Mouse (Mus musculus) gastrocnemius, adult 8-10 months (tissue): ENCODE data around the gene Lrmda. TPM values are rescaled to one million over a fixed set of nuclear protein-coding genes. Genes with fewer than 3 reads are reported as not detected.

Source experiments
- DNase-seq, 2 experiments: peaks; one replicate each; pipeline ENCODE4 v3.0.0; 2022; ENCODE audit warnings: low spot score in 2 of 2
- total RNA-seq, 4 experiments: library from RNA; stranded (reverse); gene quantifications; 2 replicates each; pipeline ENCODE4 v1.2.4; 2022

Gene Lrmda
- total RNA-seq, 4 experiments from 2014 or later = 2.2 to 3.2 (median 2.6) TPM

- DNase-seq = no peak
Measured at GRCm38 (mm10) chr14:22837058-22837457, 817.5 kb downstream of the Lrmda start.

GRCm38 (mm10) chr14:22841136-22841535 lies 821.6 kb downstream of the Lrmda start:
- no peak for DNase-seq

GRCm38 (mm10) chr14:22844006-22844405 lies 824.5 kb downstream of the Lrmda start:
- no peak for DNase-seq

GRCm38 (mm10) chr14:22845401-22845800 lies 825.9 kb downstream of the Lrmda start:
- no peak for DNase-seq

GRCm38 (mm10) chr14:22847011-22847786 lies 827.7 kb downstream of the Lrmda start:
- peak in 1 of 2 experiments; percentile 29 for DNase-seq

GRCm38 (mm10) chr14:22849108-22849507 lies 829.6 kb downstream of the Lrmda start:
- DNase-seq = peak in 1 of 2 experiments; percentile 22

- no peak for DNase-seq
Measured at GRCm38 (mm10) chr14:22860631-22861030, 841.1 kb downstream of the Lrmda start.

- no peak for DNase-seq
Measured at GRCm38 (mm10) chr14:22864132-22864531, 844.6 kb downstream of the Lrmda start.

GRCm38 (mm10) chr14:22874584-22874983 lies 855.1 kb downstream of the Lrmda start:
- no peak for DNase-seq

GRCm38 (mm10) chr14:22887182-22887581 lies 867.7 kb downstream of the Lrmda start:
- no peak for DNase-seq

GRCm38 (mm10) chr14:22899312-22899711 lies 879.8 kb downstream of the Lrmda start:
- no peak for DNase-seq

GRCm38 (mm10) chr14:22902116-22902515 lies 882.6 kb downstream of the Lrmda start:
- DNase-seq = no peak

GRCm38 (mm10) chr14:22902914-22903313 lies 883.4 kb downstream of the Lrmda start:
- DNase-seq = no peak

GRCm38 (mm10) chr14:22905741-22906667 lies 886.5 kb downstream of the Lrmda start:
- DNase-seq = peak in 1 of 2 experiments; percentile 9

- DNase-seq = no peak
Measured at GRCm38 (mm10) chr14:22906716-22907115, 887.2 kb downstream of the Lrmda start.

- DNase-seq = no peak
Measured at GRCm38 (mm10) chr14:22907221-22907620, 887.7 kb downstream of the Lrmda start.

- no peak for DNase-seq
Measured at GRCm38 (mm10) chr14:22908006-22908405, 888.5 kb downstream of the Lrmda start.

- no peak for DNase-seq
Measured at GRCm38 (mm10) chr14:22915463-22915862, 896.0 kb downstream of the Lrmda start.

GRCm38 (mm10) chr14:22918499-22918898 lies 899.0 kb downstream of the Lrmda start:
- DNase-seq = no peak

GRCm38 (mm10) chr14:22918931-22919330 lies 899.4 kb downstream of the Lrmda start:
- no peak for DNase-seq

GRCm38 (mm10) chr14:22921152-22921551 lies 901.6 kb downstream of the Lrmda start:
- no peak for DNase-seq

- DNase-seq = no peak
Measured at GRCm38 (mm10) chr14:22921796-22922195, 902.3 kb downstream of the Lrmda start.
